Mouse (Mus musculus): ENCODE results near the gene Gm7102. TPM values are rescaled to one million over a fixed set of nuclear protein-coding genes. Genes with fewer than 3 reads are reported as not detected.

Gm7102 gene
- polyA plus RNA-seq, 1 experiment from 2014 or later, result not detected

- Histone ChIP-seq H3K9ac (no peak overlapping the region), H3K4me2 (no peak overlapping the region), H3K4me3 (no peak overlapping the region), H3K4me1 (peaks cover 6% of the 10 kb centered on the region), H3K27ac (no peak overlapping the region), H3K9me3 (no peaks in the 10 kb centered on the region), H3K27me3 (no peaks in the 10 kb centered on the region), H3K36me3 (0 out of 2 replicates have a peak, but pooled peaks cover 3% of the 10 kb centered on the region)
- ATAC-seq (ENCODE audit: insufficient number of reproducible peaks, low FRiP score, low TSS enrichment, low read depth), result no peak
These were observed 37.5 kb downstream of the Gm7102 start for GRCm38 (mm10) chr19:61138655-61139054.

GRCm38 (mm10) chr19:61131096-61131495, 45.0 kb downstream of the Gm7102 start:
- Histone ChIP-seq H3K27ac (no peak overlapping the region), H3K4me3 (no peak overlapping the region), H3K9me3 (no peaks in the 10 kb centered on the region), H3K36me3 (peaks cover 19% of the 10 kb centered on the region; the same call in 1 of the 2 replicates), H3K4me1 (no peaks in the 10 kb centered on the region), H3K4me2 (no peak overlapping the region), H3K9ac (no peak overlapping the region), H3K27me3 (no peaks in the 10 kb centered on the region)
- no peak for ATAC-seq (ENCODE audit: insufficient number of reproducible peaks, low FRiP score, low TSS enrichment, low read depth)
- 85% methylated on average over 10 of the region's 10 CpGs for WGBS

Other genes starting within 250 kb of the Gm7102 start
- gene Zfp950, start 35.5 kb downstream of the Gm7102 start, polyA plus RNA-seq (2015; fragmentation: Nextera tagmentation; extraction: Ambion mirVana), result 39.6 and 51.9 TPM in 2 replicates
- gene Gm6020, start 7.6 kb upstream of the Gm7102 start, polyA plus RNA-seq (2015; fragmentation: Nextera tagmentation; extraction: Ambion mirVana), result not detected in 2 replicates
- 39.0 and 40.3 TPM in 2 replicates for gene Csf2ra, start 52.1 kb upstream of the Gm7102 start, polyA plus RNA-seq (2015; fragmentation: Nextera tagmentation; extraction: Ambion mirVana)
- not detected in 2 replicates for gene Gm21060, start 120.8 kb upstream of the Gm7102 start, polyA plus RNA-seq (2015; fragmentation: Nextera tagmentation; extraction: Ambion mirVana)

Measured in limb, embryonic 15.5 days (tissue).